Mouse (Mus musculus): ENCODE results near the gene Man1b1.

- no peak for TF ChIP-seq POLR2A (IDR thresholded peaks at IDR 0.05; ENCODE audit: borderline replicate concordance, low read depth, low read length)
- TF ChIP-seq CTCF (IDR thresholded peaks at IDR 0.05; ENCODE audit: low read depth, low read length), result no peak
Measured at GRCm38 (mm10) chr2:25304657-25305541, 27.2 kb upstream of the Man1b1 start.
